Mouse (Mus musculus) heart, adult 18-20 months (tissue): ENCODE data around the gene Dll4. TPM values are rescaled to one million over a fixed set of nuclear protein-coding genes. Genes with fewer than 3 reads are reported as not detected.

Experiments used
- DNase-seq, 2 experiments: peaks; one replicate each; pipeline ENCODE4 v3.0.0; 2021 to 2022; ENCODE audit warnings: mixed read lengths in 1 of 2
- total RNA-seq, 2 experiments: library from RNA; stranded (reverse); gene quantifications; 2 replicates each; pipeline ENCODE4 v1.2.3; 2021

Gene Dll4
- total RNA-seq, 2 experiments from 2014 or later = 13.3 to 19.6 TPM

GRCm38 (mm10) chr2:119334964-119335525 is 9.5 kb downstream of the Dll4 start:
- no peak for DNase-seq

GRCm38 (mm10) chr2:119335535-119335934 is 10.0 kb downstream of the Dll4 start:
- no peak for DNase-seq

GRCm38 (mm10) chr2:119336002-119336401 is 10.4 kb downstream of the Dll4 start:
- no peak for DNase-seq

- DNase-seq = peak; percentile 60 to 81
Observed at GRCm38 (mm10) chr2:119336470-119336869, 10.9 kb downstream of the Dll4 start.

GRCm38 (mm10) chr2:119337425-119338265 is 12.1 kb downstream of the Dll4 start:
- DNase-seq = peak; percentile 96

GRCm38 (mm10) chr2:119344537-119345138 is 19.1 kb downstream of the Dll4 start:
- DNase-seq = no peak

GRCm38 (mm10) chr2:119350555-119351486 is 25.2 kb downstream of the Dll4 start, which contains the start of gene Chac1:
Chac1 (plus strand) TSS chr2:119351229.
- DNase-seq = peak; percentile 89 to 91

GRCm38 (mm10) chr2:119353707-119354106 is 28.1 kb downstream of the Dll4 start:
- DNase-seq = no peak

- peak; percentile 85 to 91 for DNase-seq
Observed at GRCm38 (mm10) chr2:119355089-119355488, 29.5 kb downstream of the Dll4 start.

- peak; percentile 75 to 88 for DNase-seq
Observed at GRCm38 (mm10) chr2:119355651-119356050, 30.1 kb downstream of the Dll4 start.

- DNase-seq = no peak
Observed at GRCm38 (mm10) chr2:119356310-119356709, 30.7 kb downstream of the Dll4 start.

GRCm38 (mm10) chr2:119356805-119357204 is 31.2 kb downstream of the Dll4 start:
- DNase-seq = no peak

GRCm38 (mm10) chr2:119358249-119358648 is 32.7 kb downstream of the Dll4 start:
- DNase-seq = no peak

- DNase-seq = no peak
Observed at GRCm38 (mm10) chr2:119359721-119360291, 34.2 kb downstream of the Dll4 start.

- DNase-seq = peak; percentile 33 to 38
Observed at GRCm38 (mm10) chr2:119364969-119365368, 39.4 kb downstream of the Dll4 start.

GRCm38 (mm10) chr2:119367346-119367745 is 41.8 kb downstream of the Dll4 start:
- no peak for DNase-seq

GRCm38 (mm10) chr2:119370116-119370515 is 44.5 kb downstream of the Dll4 start:
- no peak for DNase-seq

GRCm38 (mm10) chr2:119377286-119377685 is 51.7 kb downstream of the Dll4 start:
- no peak for DNase-seq

- DNase-seq = no peak
Observed at GRCm38 (mm10) chr2:119377826-119378225, 52.2 kb downstream of the Dll4 start.

- DNase-seq = no peak
Observed at GRCm38 (mm10) chr2:119379455-119379854, 53.9 kb downstream of the Dll4 start.
